Mouse (Mus musculus) lung, postnatal 0 days (tissue): ENCODE results near the gene Ppa1. TPM values are rescaled to one million over a fixed set of nuclear protein-coding genes. Genes with fewer than 3 reads are reported as not detected.
"Not testable (repeated sequence)": the region's sequence is repeated elsewhere in the genome, so short reads cannot be mapped to it uniquely, and the experiment has no call there.

Experiments used
- ATAC-seq: fragments of 200-750 bp; cut with Nextera tagmentation; 2 replicates; pipeline ENCODE4 v1.8.0; 2017; ENCODE audit warnings: moderate library complexity
- DNase-seq: peaks from one replicate; pipeline ENCODE4 v3.0.0-alpha.2; 2016; ENCODE audit warnings: low spot score
- H3K27ac ChIP-seq: fragments of 300-500 bp; sonication (generic); 2 replicates; pipeline ENCODE4 v1.5.1; 2014; ENCODE audit warnings: antibody characterized with exemption, mild to moderate bottlenecking, low read length, mixed read lengths
- H3K27me3 ChIP-seq: fragments of 300-500 bp; sonication (generic); replicated peaks from 2 replicates; pipeline ENCODE4 v1.6.1; 2014; ENCODE audit warnings: low read length, mixed read lengths; ENCODE audit not compliant: insufficient read depth
- H3K36me3 ChIP-seq: fragments of 300-500 bp; sonication (generic); 2 replicates; pipeline ENCODE4 v1.6.1; 2014; ENCODE audit warnings: low read length, mixed read lengths; ENCODE audit not compliant: insufficient read depth
- H3K4me1 ChIP-seq: fragments of 300-500 bp; sonication (generic); 2 replicates; pipeline ENCODE4 v1.6.1; 2014; ENCODE audit warnings: antibody characterized with exemption, low read depth, low read length, mixed read lengths; ENCODE audit not compliant: insufficient read depth
- H3K4me2 ChIP-seq: fragments of 300-500 bp; sonication (generic); replicated peaks from 2 replicates; pipeline ENCODE4 v1.6.1; 2014; ENCODE audit warnings: low read depth, mild to moderate bottlenecking, low read length, moderate library complexity, mixed read lengths
- H3K4me3 ChIP-seq: fragments of 300-500 bp; sonication (generic); 2 replicates; pipeline ENCODE4 v1.5.1; 2014; ENCODE audit warnings: low read depth, low read length
- H3K9ac ChIP-seq: fragments of 300-500 bp; sonication (generic); replicated peaks from 2 replicates; pipeline ENCODE4 v1.6.1; 2014; ENCODE audit warnings: low read depth, mild to moderate bottlenecking
- H3K9me3 ChIP-seq: fragments of 300-500 bp; sonication (generic); 2 replicates; pipeline ENCODE4 v1.6.1; 2016; ENCODE audit warnings: low read length, mixed read lengths
- CTCF ChIP-seq: IDR thresholded peaks from 2 replicates; pipeline ENCODE4 v1.5.1; 2016; ENCODE audit warnings: antibody characterized with exemption, mild to moderate bottlenecking
- EP300 ChIP-seq: IDR thresholded peaks from 2 replicates; pipeline ENCODE4 v1.6.1; 2016; ENCODE audit warnings: antibody characterized with exemption, mild to moderate bottlenecking, control low read depth
- WGBS: fragments of 180-500 bp; shearing (Covaris S2); extraction: QIAGEN DNeasy Blood & Tissue Kit; methylation state at CpG from one replicate; pipeline ENCODE4 v1.1.7; 2014; 5-methylcytosine and 5-hydroxymethylcytosine counted together
- polyA plus RNA-seq: library from polyadenylated mRNA; unstranded; fragments of >200 nt; fragmentation: Nextera tagmentation; extraction: Ambion mirVana; gene quantifications from 2 replicates; pipeline ENCODE4 v1.2.1, GENCODE M21; 2015

The Ppa1 gene
- polyA plus RNA-seq, 1 experiment from 2014 or later = 39.8 TPM

DNA sequence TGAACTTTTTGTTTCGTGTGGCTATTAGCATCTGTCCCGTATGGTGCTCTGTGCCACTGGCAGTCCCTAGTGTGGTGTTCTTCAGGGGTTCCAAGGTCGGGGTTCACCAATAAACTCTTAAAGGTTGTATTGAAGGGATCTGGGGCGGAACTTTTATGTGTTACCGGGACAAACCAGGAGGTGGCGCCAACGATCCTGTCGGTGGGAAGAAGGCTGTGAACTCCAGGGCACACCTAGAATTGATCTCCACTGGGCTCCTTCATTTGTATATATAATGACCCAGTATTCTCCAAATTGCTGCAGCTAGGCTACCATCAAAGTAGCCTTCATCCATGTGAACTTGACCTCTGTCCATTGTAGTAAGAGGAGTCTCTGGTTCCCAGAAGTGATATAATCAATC lies 42.5 kb upstream of the Ppa1 start:
- H3K4me1 ChIP-seq = no peaks in the 10 kb centered on the region
- no peak overlapping the region for H3K9ac ChIP-seq
- H3K27me3 ChIP-seq = no peaks in the 10 kb centered on the region
- no peak overlapping the region for H3K27ac ChIP-seq
- no peaks in the 10 kb centered on the region for H3K36me3 ChIP-seq
- H3K9me3 ChIP-seq = no peaks in the 10 kb centered on the region
- DNase-seq (peak; percentile 72), ATAC-seq (no peak)
- WGBS = 13% methylated on average over 8 of the region's 8 CpGs
- no peak overlapping the region for H3K4me2 ChIP-seq
- TF ChIP-seq EP300 (no peak), CTCF (peak; percentile 81)
- no peak overlapping the region for H3K4me3 ChIP-seq

- Histone ChIP-seq H3K4me3 (no peak overlapping the region), H3K27ac (no peak overlapping the region), H3K4me1 (no peaks in the 10 kb centered on the region), H3K27me3 (no peaks in the 10 kb centered on the region), H3K9me3 (no peaks in the 10 kb centered on the region), H3K9ac (no peak overlapping the region), H3K36me3 (no peaks in the 10 kb centered on the region), H3K4me2 (no peak overlapping the region)
- ATAC-seq = no peak
- TF ChIP-seq EP300 = no peak
- TF ChIP-seq CTCF = no peak
- no peak for DNase-seq
Observed at GRCm38 (mm10) chr10:61608233-61608632, 40.1 kb upstream of the Ppa1 start.

DNA sequence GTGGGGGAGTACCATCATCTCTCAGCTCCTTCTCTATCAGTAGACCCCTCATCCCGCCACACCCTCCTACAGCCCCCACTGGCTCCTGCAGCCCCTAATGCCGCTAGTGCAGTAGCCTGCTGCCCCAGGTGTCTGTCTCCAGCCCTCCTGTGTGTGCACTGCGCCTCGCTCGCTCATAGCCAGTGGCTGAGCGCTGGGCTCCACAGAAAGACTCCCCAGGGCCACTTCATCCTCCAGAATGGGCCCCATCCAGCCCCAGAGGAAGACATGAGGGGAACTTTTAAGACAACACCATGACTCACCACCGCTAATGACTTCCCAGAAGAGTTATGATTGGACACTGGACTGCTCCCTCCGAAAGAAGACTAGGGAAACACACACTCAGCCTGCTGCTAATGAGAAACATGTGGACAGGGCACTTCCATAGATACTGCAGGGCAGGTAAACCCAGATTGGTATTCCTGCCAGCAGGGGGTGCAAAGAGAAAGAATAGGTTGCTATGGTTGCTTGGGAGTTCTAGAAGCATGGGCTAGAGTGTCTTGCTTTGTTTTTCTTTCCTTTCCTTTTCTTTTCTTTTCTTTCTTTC lies 37.6 kb upstream of the Ppa1 start:
- DNase-seq (peak; percentile 43), ATAC-seq (no peak)
- Histone ChIP-seq H3K36me3 (no peaks in the 10 kb centered on the region), H3K4me1 (no peaks in the 10 kb centered on the region), H3K4me2 (no peak overlapping the region), H3K9me3 (no peaks in the 10 kb centered on the region), H3K27me3 (no peaks in the 10 kb centered on the region), H3K4me3 (no peak overlapping the region), H3K27ac (no peak overlapping the region), H3K9ac (no peak overlapping the region)
- no peak for TF ChIP-seq EP300
- peak; percentile 72 for TF ChIP-seq CTCF
- 67% methylated on average over 8 of the region's 8 CpGs for WGBS

DNA sequence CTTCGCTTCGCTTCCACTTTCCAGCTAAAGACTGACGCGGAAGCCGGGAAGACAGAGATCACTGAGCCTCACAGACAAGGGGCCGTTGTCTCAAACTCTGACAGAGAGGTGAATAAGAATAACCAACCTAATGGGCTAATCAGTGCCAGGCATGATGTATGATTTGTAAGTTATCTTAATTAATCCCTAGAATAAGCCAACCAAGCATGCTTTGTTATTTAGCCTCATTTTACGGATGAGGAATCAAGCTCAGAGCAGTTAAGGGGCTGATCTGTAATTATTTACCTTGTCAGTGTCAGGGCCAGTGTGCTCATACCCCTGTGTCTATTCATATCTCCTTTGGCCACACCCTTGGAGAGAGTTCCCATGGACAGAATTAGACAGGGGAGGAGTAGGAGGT lies 34.0 kb upstream of the Ppa1 start:
- 87% methylated on average over 7 of the region's 7 CpGs for WGBS
- DNase-seq = no peak
- Histone ChIP-seq H3K27me3 (no peaks in the 10 kb centered on the region), H3K4me2 (no peak overlapping the region), H3K27ac (no peak overlapping the region), H3K9ac (no peak overlapping the region), H3K4me3 (no peak overlapping the region), H3K9me3 (no peaks in the 10 kb centered on the region), H3K4me1 (no peaks in the 10 kb centered on the region), H3K36me3 (no peaks in the 10 kb centered on the region)
- TF ChIP-seq CTCF (no peak), EP300 (no peak)
- no peak for ATAC-seq

GRCm38 (mm10) chr10:61618528-61618927 lies 29.8 kb upstream of the Ppa1 start:
- no peak overlapping the region for H3K9ac ChIP-seq
- no peaks in the 10 kb centered on the region for H3K36me3 ChIP-seq
- H3K27me3 ChIP-seq = no peaks in the 10 kb centered on the region
- no peak for DNase-seq
- 86% methylated on average over 2 of the region's 2 CpGs for WGBS
- no peak overlapping the region for H3K27ac ChIP-seq
- H3K4me2 ChIP-seq = no peak overlapping the region
- no peak for TF ChIP-seq CTCF
- TF ChIP-seq EP300 = no peak
- ATAC-seq = no peak
- H3K4me1 ChIP-seq = no peaks in the 10 kb centered on the region
- no peak overlapping the region for H3K4me3 ChIP-seq
- no peaks in the 10 kb centered on the region for H3K9me3 ChIP-seq

GRCm38 (mm10) chr10:61621681-61622080 lies 26.7 kb upstream of the Ppa1 start:
- Histone ChIP-seq H3K9ac (no peak overlapping the region), H3K27ac (no peak overlapping the region), H3K4me1 (peaks cover 11% of the 10 kb centered on the region), H3K9me3 (no peaks in the 10 kb centered on the region), H3K36me3 (no peaks in the 10 kb centered on the region), H3K4me3 (no peak overlapping the region), H3K27me3 (0 out of 2 replicates have a peak, but pooled peaks cover 15% of the 10 kb centered on the region), H3K4me2 (no peak overlapping the region)
- 45% methylated on average over 9 of the region's 9 CpGs for WGBS
- no peak for TF ChIP-seq CTCF
- TF ChIP-seq EP300 = no peak
- ATAC-seq (no peak), DNase-seq (no peak)

- H3K27ac ChIP-seq, ATAC-seq, H3K36me3 ChIP-seq, DNase-seq, H3K4me3 ChIP-seq, H3K9me3 ChIP-seq, H3K9ac ChIP-seq, H3K4me2 ChIP-seq: not testable (repeated sequence)
- peaks cover 11% of the 10 kb centered on the region for H3K4me1 ChIP-seq
- H3K27me3 ChIP-seq = 0 out of 2 replicates have a peak, but pooled peaks cover 15% of the 10 kb centered on the region
- TF ChIP-seq CTCF = peak; percentile 27; the same call in 1 of the 2 replicates
- 70% methylated on average over 3 of the region's 3 CpGs for WGBS
Observed at GRCm38 (mm10) chr10:61623874-61624273, 24.5 kb upstream of the Ppa1 start.
